Mouse (Mus musculus) midbrain, postnatal 0 days (tissue): ENCODE results near the gene Spata5. TPM values are rescaled to one million over a fixed set of nuclear protein-coding genes. Genes with fewer than 3 reads are reported as not detected.

Source experiments
- ATAC-seq: fragments of 200-750 bp; cut with Nextera tagmentation; 2 replicates; pipeline ENCODE4 v1.8.0; 2017; ENCODE audit warnings: moderate number of reproducible peaks, mild to moderate bottlenecking, moderate TSS enrichment, moderate library complexity; ENCODE audit not compliant: low FRiP score
- DNase-seq: peaks from one replicate; pipeline ENCODE4 v3.0.0-alpha.2; 2015; ENCODE audit warnings: low spot score
- H3K27ac ChIP-seq: fragments of 300-500 bp; sonication (generic); 2 replicates; pipeline ENCODE4 v1.5.1; 2014; ENCODE audit warnings: low read depth, mild to moderate bottlenecking, low read length, mixed read lengths
- H3K27me3 ChIP-seq: fragments of 300-500 bp; sonication (generic); 2 replicates; pipeline ENCODE4 v1.6.1; 2014; ENCODE audit warnings: low read length, control low read depth, mixed read lengths; ENCODE audit not compliant: insufficient read depth
- H3K36me3 ChIP-seq: fragments of 300-500 bp; sonication (generic); 2 replicates; pipeline ENCODE4 v1.6.1; 2014; ENCODE audit warnings: low read length, control low read depth, mixed read lengths; ENCODE audit not compliant: insufficient read depth
- H3K4me1 ChIP-seq: fragments of 300-500 bp; sonication (generic); 2 replicates; pipeline ENCODE4 v1.6.1; 2014; ENCODE audit warnings: mild to moderate bottlenecking, control low read depth, antibody characterized with exemption, low read length, mixed read lengths; ENCODE audit not compliant: insufficient read depth
- H3K4me2 ChIP-seq: fragments of 300-500 bp; sonication (generic); 2 replicates; pipeline ENCODE4 v1.6.1; 2014; ENCODE audit warnings: low read depth, mild to moderate bottlenecking, low read length, mixed read lengths; ENCODE audit not compliant: poor library complexity, severe bottlenecking
- H3K4me3 ChIP-seq: fragments of 300-500 bp; sonication (generic); 2 replicates; pipeline ENCODE4 v1.5.1; 2014; ENCODE audit warnings: low read depth, mild to moderate bottlenecking, low read length, moderate library complexity
- H3K9ac ChIP-seq: fragments of 300-500 bp; sonication (generic); replicated peaks from 2 replicates; pipeline ENCODE4 v1.6.1; 2014; ENCODE audit warnings: mild to moderate bottlenecking, low read length, moderate library complexity, mixed read lengths; ENCODE audit not compliant: poor library complexity, severe bottlenecking
- H3K9me3 ChIP-seq: fragments of 300-500 bp; sonication (generic); 2 replicates; pipeline ENCODE4 v1.6.1; 2016; ENCODE audit warnings: low read length, control low read depth
- CTCF ChIP-seq: IDR thresholded peaks from 2 replicates; pipeline ENCODE4 v1.5.1; 2016; ENCODE audit warnings: antibody characterized with exemption, mild to moderate bottlenecking
- WGBS: fragments of 180-500 bp; shearing (Covaris S2); extraction: QIAGEN DNeasy Blood & Tissue Kit; methylation state at CpG from one replicate; pipeline ENCODE4 v1.1.7; 2014; 5-methylcytosine and 5-hydroxymethylcytosine counted together
- polyA plus RNA-seq: library from polyadenylated mRNA; unstranded; fragments of >200 nt; fragmentation: Nextera tagmentation; extraction: Ambion mirVana; gene quantifications from 2 replicates; pipeline ENCODE4 v1.2.1, GENCODE M21; 2015
- total RNA-seq: library from RNA; depleted of rRNA; stranded (reverse); fragments of >200 nt; gene quantifications from 2 replicates; pipeline ENCODE4 v1.2.3, GENCODE M21; 2014

Spata5 gene
- total and polyA plus RNA-seq, 2 experiments from 2014 or later, result 18.9 to 19.5 TPM

DNA sequence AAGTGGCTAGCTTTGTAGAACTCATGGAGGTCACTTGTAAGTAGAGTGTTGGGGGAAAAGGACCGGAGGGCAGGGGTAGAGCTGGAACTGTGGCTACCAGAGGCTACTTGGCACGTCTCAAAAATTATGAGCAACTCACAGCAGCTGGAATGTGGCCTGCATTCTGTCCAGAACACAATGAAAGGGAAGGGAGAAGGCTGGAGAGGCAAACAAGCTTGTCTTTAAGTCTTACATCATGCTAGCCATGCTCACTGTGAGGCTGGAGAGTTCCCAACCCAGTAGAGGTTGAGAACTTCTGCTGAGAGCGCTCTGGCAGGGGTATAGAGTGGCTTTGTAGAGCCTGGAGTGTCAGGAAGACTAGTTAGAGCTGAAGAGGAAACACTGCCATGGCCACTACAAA is 22.1 kb upstream of the Spata5 start:
- no peak overlapping the region for H3K27ac ChIP-seq
- no peaks in the 10 kb centered on the region for H3K27me3 ChIP-seq
- H3K9me3 ChIP-seq, result no peaks in the 10 kb centered on the region
- ATAC-seq (no peak), DNase-seq (no peak)
- no peak for TF ChIP-seq CTCF
- no peaks in the 10 kb centered on the region for H3K36me3 ChIP-seq
- no peak overlapping the region for H3K4me2 ChIP-seq
- H3K9ac ChIP-seq, result no peak overlapping the region
- no peak overlapping the region for H3K4me3 ChIP-seq
- no peaks in the 10 kb centered on the region for H3K4me1 ChIP-seq
- whole genome bisulfite sequencing, result 91% methylated on average over 3 of the region's 3 CpGs

DNA sequence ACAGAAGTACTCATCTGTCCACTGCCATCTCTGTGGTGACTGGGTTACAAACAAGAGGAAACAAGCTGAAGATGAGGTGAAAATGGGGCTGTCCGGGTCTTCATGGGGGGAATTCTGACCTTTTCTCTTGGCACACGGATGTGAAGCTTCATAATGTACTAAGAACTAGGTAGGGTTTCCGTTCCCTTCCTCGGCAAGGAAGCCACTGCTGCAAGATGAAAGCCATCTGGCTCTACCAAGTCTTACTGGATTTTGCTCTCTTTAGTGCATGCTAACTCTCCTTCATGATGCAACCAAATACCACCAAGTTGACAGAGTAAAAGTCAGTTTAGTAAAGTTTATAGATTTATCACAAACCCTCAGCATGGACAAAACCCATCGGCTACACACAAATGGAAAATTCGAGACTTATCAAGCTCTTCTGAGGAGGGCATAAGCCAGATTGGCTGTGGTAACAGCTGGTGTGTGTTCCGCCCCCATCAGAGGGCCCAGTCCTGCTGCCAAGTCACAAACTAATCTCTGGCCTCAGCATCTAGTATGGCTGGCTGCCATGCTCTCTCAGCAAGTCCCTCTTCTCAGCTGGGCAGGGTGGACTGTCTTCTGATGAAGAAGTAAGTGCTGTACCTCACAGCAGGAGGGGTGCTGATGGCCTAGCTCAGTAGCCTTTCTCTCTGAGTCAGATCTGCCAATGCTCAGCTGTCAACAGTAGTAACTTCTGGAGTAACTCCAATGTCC is 20.9 kb upstream of the Spata5 start:
- Histone ChIP-seq H3K36me3 (no peaks in the 10 kb centered on the region), H3K4me3 (no peak overlapping the region), H3K4me1 (no peaks in the 10 kb centered on the region), H3K9me3 (no peaks in the 10 kb centered on the region), H3K27me3 (no peaks in the 10 kb centered on the region), H3K9ac (no peak overlapping the region), H3K4me2 (no peak overlapping the region), H3K27ac (no peak overlapping the region)
- no peak for TF ChIP-seq CTCF
- 87% methylated on average over 7 of the region's 7 CpGs for WGBS
- ATAC-seq (peak; percentile 49; the same call in 1 of the 2 replicates), DNase-seq (peak; percentile 80)

DNA sequence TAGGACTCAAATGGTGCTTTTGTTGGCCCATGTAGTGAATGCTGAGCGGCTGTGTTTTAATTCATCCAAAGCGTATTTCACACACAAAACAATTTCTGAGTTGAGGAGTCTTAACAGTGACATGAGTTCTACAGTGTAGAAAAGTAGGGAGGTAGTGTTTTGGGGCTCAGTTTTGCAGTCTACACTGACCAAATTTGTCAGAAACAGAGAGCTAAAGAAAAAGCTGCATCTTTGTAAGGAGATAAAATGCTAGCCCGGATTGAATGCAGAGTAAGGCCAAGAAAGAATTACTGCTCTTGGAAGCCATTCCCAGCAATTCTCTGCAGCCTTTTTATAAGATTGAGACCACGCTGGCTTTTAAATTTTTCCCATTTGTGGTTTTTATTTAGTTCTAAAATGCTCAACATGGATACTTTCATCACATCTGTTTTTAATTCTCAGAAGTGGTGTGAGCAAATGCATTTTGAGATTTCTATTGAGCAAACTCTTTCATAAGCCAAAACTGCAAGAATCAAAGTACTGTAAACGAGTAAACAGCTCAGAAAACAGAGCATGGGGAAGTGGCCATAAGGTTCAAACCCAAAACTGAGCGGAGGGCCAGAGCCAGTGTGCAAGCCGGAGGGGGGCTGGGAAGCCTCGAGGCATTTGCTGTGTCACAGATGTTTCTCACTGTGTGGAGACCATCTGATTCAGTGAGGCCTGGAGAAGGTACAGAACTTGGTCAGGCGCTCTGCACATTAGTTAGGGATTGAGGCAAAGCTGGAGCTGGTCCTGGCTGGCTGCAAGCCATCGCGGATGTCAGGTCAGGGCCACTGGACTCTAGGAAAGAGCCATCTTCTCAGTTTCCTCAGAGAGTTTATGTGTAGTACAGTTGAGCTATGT is 17.7 kb upstream of the Spata5 start:
- Histone ChIP-seq H3K9me3 (no peaks in the 10 kb centered on the region), H3K4me1 (no peaks in the 10 kb centered on the region), H3K4me2 (no peak overlapping the region), H3K36me3 (no peaks in the 10 kb centered on the region), H3K9ac (no peak overlapping the region), H3K27me3 (no peaks in the 10 kb centered on the region), H3K4me3 (no peak overlapping the region), H3K27ac (no peak overlapping the region)
- ATAC-seq (no peak), DNase-seq (no peak)
- WGBS, result 76% methylated on average over 11 of the region's 11 CpGs
- no peak for TF ChIP-seq CTCF

DNA sequence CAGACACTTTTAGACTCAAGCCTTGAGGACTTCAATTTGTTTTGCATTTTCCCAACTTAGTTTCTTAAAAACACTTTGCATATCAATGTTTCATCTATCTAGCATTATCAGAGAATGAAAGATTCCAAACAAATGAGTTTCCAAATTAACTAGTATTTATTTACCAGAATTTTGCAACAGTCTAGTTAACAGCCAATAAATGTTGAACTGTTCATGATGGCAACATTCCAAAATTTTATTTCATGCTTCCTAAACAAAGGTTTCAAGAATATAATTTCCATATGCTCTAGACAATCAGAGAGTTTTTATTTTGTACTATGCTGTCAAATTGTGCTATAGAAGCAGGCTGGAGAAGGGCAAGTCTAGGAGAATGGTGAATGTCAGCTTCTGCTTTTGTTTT is 12.1 kb upstream of the Spata5 start:
- Histone ChIP-seq H3K9me3 (no peaks in the 10 kb centered on the region), H3K4me3 (no peak overlapping the region), H3K27me3 (no peaks in the 10 kb centered on the region), H3K4me1 (no peaks in the 10 kb centered on the region), H3K4me2 (no peak overlapping the region), H3K9ac (no peak overlapping the region), H3K36me3 (no peaks in the 10 kb centered on the region), H3K27ac (no peak overlapping the region)
- no peak for ATAC-seq
- TF ChIP-seq CTCF, result no peak
- no peak for DNase-seq

DNA sequence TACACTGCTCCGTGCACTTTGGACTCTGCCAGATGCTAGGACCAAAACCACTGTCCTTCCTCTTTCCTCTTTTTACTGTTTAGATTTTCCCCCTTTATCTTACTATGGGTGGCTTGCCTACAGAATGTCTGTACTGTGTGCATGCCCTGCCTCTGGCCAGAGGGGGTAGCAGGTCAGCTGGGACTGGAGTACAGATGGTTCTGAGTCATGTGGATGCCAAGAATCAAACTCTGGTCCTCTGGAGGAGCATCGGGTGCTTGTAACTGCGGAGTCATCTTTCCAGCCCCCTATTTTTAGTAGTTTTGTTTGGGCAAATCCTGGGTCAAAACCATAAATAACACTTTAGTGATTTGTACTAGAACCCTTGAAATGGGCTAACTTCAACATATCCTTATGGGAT is 6.2 kb upstream of the Spata5 start:
- Histone ChIP-seq H3K4me3 (no peak overlapping the region), H3K4me2 (no peak overlapping the region), H3K9ac (no peak overlapping the region), H3K36me3 (no peaks in the 10 kb centered on the region), H3K9me3 (no peaks in the 10 kb centered on the region), H3K4me1 (no peaks in the 10 kb centered on the region), H3K27me3 (no peaks in the 10 kb centered on the region), H3K27ac (no peak overlapping the region)
- no peak for TF ChIP-seq CTCF
- no peak for ATAC-seq
- WGBS, result 96% methylated on average over 3 of the region's 3 CpGs
- no peak for DNase-seq

DNA sequence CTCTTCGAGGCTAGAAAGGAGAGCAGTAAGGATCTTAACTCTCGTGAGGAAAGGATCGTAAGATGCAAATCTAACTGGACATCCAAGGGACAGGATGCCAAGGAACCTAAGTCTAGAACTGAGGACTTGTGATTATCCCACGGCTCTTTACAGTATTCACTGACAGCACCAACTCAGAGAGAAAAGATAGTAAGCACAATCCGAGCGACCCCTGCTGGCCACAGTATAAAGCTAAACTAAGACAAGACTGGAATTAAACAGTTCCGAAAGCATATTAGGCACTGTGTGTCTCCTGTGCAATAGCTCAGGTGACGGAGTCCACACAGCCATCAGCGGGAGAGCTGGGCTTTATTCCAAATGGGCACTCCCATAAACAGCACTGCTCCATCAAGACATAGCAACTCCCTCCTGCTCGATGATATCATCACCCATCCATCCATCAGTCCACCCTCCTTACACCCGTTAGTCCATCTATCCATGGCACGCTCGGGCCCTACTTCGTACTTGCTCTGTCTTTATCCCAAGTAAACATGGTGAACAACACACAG is 5.2 kb upstream of the Spata5 start:
- 0 out of 2 replicates have a peak, but pooled peaks have one; percentile 7 for ATAC-seq
- TF ChIP-seq CTCF, result peak; percentile 92
- Histone ChIP-seq H3K27me3 (no peaks in the 10 kb centered on the region), H3K36me3 (no peaks in the 10 kb centered on the region), H3K4me3 (no peak overlapping the region), H3K27ac (no peak overlapping the region), H3K9ac (no peak overlapping the region), H3K4me2 (no peak overlapping the region), H3K9me3 (no peaks in the 10 kb centered on the region), H3K4me1 (no peaks in the 10 kb centered on the region)
- 53% methylated on average over 14 of the region's 14 CpGs for WGBS
- peak; percentile 93 for DNase-seq
